Mouse (Mus musculus): ENCODE results near the gene Plxdc1. TPM values are rescaled to one million over a fixed set of nuclear protein-coding genes. Genes with fewer than 3 reads are reported as not detected.

Plxdc1 gene
- polyA plus RNA-seq, 1 experiment from 2014 or later = 0.38 TPM

DNA sequence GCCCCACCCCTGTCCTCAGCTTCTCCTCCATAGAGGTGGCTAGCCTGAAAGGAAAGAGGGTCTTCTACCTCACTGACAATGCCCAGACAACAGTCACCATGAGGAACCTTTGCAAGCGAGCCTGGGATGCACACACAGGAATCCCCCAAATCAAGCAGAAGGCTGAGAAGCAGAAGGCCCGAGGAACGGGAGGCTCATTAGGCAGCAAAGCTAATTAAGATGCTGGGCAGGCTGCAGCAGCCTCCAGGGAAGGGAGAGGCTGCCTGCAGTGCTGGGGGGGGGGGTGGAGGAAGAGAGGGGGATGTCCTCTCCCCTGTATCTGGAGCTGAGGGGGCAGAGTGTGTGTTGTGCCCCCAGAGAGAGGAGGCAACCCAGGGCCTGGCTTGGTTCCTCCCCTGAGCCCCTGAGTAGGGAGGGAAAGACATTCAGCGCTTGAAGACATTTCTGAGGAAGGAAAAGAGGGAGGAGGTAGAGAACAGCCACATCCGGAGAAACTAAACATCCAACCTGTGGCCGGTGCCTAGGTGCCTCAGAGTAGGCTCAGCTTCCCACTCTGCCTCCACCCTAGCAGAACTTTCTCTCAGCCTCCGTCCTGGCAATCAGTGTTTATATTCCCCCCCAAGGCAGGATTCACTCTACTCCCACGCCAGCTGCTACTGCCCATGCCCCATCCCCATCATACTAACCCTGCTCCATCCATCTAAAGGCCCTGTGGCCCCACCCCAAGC, 33.8 kb upstream of the Plxdc1 start:
- no peak overlapping the region for H3K9ac ChIP-seq (replicated peaks; ENCODE audit: low read depth, low read length)
- H3K4me1 ChIP-seq (ENCODE audit: control insufficient read depth, insufficient read depth, low read length) = peaks cover 17% of the 10 kb centered on the region; the same call in 1 of the 2 replicates
- 33% methylated on average over 8 of the region's 8 CpGs for WGBS
- peak overlapping the region; percentile 15; the same call in 1 of the 2 replicates for H3K27ac ChIP-seq (ENCODE audit: low read length)
- ATAC-seq (ENCODE audit: insufficient number of reproducible peaks, insufficient read depth, low FRiP score, low read depth) = no peak
- H3K27me3 ChIP-seq (ENCODE audit: control insufficient read depth, insufficient read depth, low read length) = no peaks in the 10 kb centered on the region
- H3K36me3 ChIP-seq (ENCODE audit: control insufficient read depth, insufficient read depth, low read length) = peaks cover 5% of the 10 kb centered on the region; the same call in 1 of the 2 replicates
- H3K4me2 ChIP-seq (replicated peaks; ENCODE audit: low read depth, low read length) = peak overlapping the region; percentile 14; the same call in 1 of the 2 replicates
- no peak overlapping the region for H3K4me3 ChIP-seq (ENCODE audit: low read depth, low read length)
- no peaks in the 10 kb centered on the region for H3K9me3 ChIP-seq (ENCODE audit: control insufficient read depth, low read depth, low read length)

DNA sequence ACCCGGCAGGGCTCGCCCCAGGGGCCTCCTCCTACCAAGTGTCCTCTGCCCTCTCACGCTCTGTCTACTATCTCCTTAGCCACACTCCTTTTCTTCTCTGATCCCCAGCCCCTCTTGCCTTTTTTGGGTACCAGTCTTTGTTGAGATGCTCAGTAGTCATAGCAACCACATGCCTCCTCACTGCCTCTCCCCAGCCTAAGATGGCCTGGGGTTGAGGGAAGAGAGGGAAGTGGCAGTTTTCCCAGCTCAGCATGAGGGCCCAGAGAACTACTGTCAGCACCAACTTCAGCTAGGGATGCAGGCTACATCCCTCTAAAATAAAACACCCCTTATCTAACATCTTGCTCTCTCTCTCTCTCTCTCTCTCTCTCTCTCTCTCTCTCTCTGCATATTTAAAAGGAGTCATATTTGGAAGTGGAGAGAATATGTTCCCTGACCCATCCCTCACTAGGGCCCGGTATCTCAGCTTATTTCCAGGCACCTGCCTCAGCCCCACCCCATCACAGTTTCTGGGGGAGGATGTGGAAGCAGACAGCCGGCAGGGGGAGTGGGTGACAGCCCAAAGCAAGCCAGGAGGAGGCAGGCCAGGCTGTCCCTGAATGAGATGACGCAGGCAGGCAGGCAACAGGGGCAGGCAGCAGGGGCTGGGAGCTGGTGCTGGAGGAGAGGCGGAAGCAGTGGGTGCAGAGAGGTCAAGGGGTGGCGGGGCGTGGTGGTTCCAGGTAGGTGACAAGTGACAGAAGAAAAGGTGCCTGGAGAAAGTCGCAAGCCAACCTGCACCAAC, 32.8 kb upstream of the Plxdc1 start:
- H3K36me3 ChIP-seq (ENCODE audit: control insufficient read depth, insufficient read depth, low read length) = peaks cover 5% of the 10 kb centered on the region; the same call in 1 of the 2 replicates
- no peak overlapping the region for H3K27ac ChIP-seq (ENCODE audit: low read length)
- H3K9ac ChIP-seq (replicated peaks; ENCODE audit: low read depth, low read length) = no peak overlapping the region
- H3K27me3 ChIP-seq (ENCODE audit: control insufficient read depth, insufficient read depth, low read length) = no peaks in the 10 kb centered on the region
- ATAC-seq (ENCODE audit: insufficient number of reproducible peaks, insufficient read depth, low FRiP score, low read depth) = no peak
- H3K4me2 ChIP-seq (replicated peaks; ENCODE audit: low read depth, low read length) = peak overlapping the region; percentile 14; the same call in 1 of the 2 replicates
- peaks cover 17% of the 10 kb centered on the region; the same call in 1 of the 2 replicates for H3K4me1 ChIP-seq (ENCODE audit: control insufficient read depth, insufficient read depth, low read length)
- H3K4me3 ChIP-seq (ENCODE audit: low read depth, low read length) = no peak overlapping the region
- 41% methylated on average over 10 of the region's 10 CpGs for WGBS
- no peaks in the 10 kb centered on the region for H3K9me3 ChIP-seq (ENCODE audit: control insufficient read depth, low read depth, low read length)

- H3K36me3 ChIP-seq (ENCODE audit: control insufficient read depth, insufficient read depth, low read length) = peaks cover 5% of the 10 kb centered on the region; the same call in 1 of the 2 replicates
- no peaks in the 10 kb centered on the region for H3K27me3 ChIP-seq (ENCODE audit: control insufficient read depth, insufficient read depth, low read length)
- H3K9me3 ChIP-seq (ENCODE audit: control insufficient read depth, low read depth, low read length) = no peaks in the 10 kb centered on the region
- H3K4me3 ChIP-seq (ENCODE audit: low read depth, low read length) = no peak overlapping the region
- H3K27ac ChIP-seq (ENCODE audit: low read length) = no peak overlapping the region
- no peak for ATAC-seq (ENCODE audit: insufficient number of reproducible peaks, insufficient read depth, low FRiP score, low read depth)
- peaks cover 17% of the 10 kb centered on the region; the same call in 1 of the 2 replicates for H3K4me1 ChIP-seq (ENCODE audit: control insufficient read depth, insufficient read depth, low read length)
- no peak overlapping the region for H3K9ac ChIP-seq (replicated peaks; ENCODE audit: low read depth, low read length)
- H3K4me2 ChIP-seq (replicated peaks; ENCODE audit: low read depth, low read length) = no peak overlapping the region
- 74% methylated on average over 6 of the region's 6 CpGs for WGBS
These were observed 32.0 kb upstream of the Plxdc1 start for GRCm38 (mm10) chr11:98018222-98018621.

DNA sequence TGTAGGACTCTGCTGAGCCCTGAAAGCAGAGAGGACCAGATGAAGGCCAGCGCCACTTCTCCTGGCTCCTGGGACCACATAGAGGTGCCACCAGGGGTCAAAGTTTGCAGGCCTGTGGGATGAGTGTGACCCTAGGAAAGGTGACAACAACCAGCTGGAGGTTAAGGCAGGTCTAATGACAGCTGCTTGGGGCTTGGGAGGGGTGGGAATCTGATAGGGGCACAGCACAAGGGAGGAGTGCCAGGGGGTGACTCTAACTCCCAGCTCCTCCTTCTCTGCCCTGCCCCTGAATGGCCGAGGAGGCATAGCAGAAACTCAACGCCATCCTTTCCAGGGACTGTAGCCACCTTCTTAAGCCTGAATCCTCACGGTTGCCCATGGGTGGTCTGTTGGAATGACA, 30.6 kb upstream of the Plxdc1 start:
- 73% methylated on average over 4 of the region's 4 CpGs for WGBS
- Histone ChIP-seq H3K4me3 (ENCODE audit: low read depth, low read length) (no peak overlapping the region), H3K9me3 (ENCODE audit: control insufficient read depth, low read depth, low read length) (no peaks in the 10 kb centered on the region), H3K9ac (replicated peaks; ENCODE audit: low read depth, low read length) (no peak overlapping the region), H3K27ac (ENCODE audit: low read length) (no peak overlapping the region), H3K4me1 (ENCODE audit: control insufficient read depth, insufficient read depth, low read length) (peaks cover 17% of the 10 kb centered on the region; the same call in 1 of the 2 replicates), H3K4me2 (replicated peaks; ENCODE audit: low read depth, low read length) (no peak overlapping the region), H3K36me3 (ENCODE audit: control insufficient read depth, insufficient read depth, low read length) (peaks cover 5% of the 10 kb centered on the region; the same call in 1 of the 2 replicates), H3K27me3 (ENCODE audit: control insufficient read depth, insufficient read depth, low read length) (no peaks in the 10 kb centered on the region)
- no peak for ATAC-seq (ENCODE audit: insufficient number of reproducible peaks, insufficient read depth, low FRiP score, low read depth)

DNA sequence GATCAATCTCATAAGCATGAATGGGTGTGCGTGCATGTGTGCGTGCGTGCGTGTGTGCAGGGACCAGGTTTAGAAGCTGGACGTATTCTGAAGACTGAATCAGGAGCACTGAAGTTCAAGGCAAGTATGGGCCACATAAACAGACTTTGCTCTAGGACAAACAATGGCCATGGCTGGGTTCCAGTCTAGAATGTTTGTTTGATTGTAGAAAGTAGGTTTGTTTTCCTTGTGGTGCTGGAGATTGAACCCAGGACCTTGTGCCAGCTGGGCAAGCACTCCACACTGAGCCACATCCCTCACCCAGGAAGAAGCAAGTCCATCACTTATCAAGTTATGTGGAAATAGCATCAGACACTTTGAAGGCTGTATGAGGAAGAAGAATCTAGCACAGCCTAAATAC, 29.9 kb upstream of the Plxdc1 start:
- Histone ChIP-seq H3K36me3 (ENCODE audit: control insufficient read depth, insufficient read depth, low read length) (peaks cover 5% of the 10 kb centered on the region; the same call in 1 of the 2 replicates), H3K4me2 (replicated peaks; ENCODE audit: low read depth, low read length) (no peak overlapping the region), H3K4me3 (ENCODE audit: low read depth, low read length) (no peak overlapping the region), H3K9me3 (ENCODE audit: control insufficient read depth, low read depth, low read length) (no peaks in the 10 kb centered on the region), H3K27ac (ENCODE audit: low read length) (no peak overlapping the region), H3K4me1 (ENCODE audit: control insufficient read depth, insufficient read depth, low read length) (peaks cover 10% of the 10 kb centered on the region; the same call in 1 of the 2 replicates), H3K27me3 (ENCODE audit: control insufficient read depth, insufficient read depth, low read length) (no peaks in the 10 kb centered on the region), H3K9ac (replicated peaks; ENCODE audit: low read depth, low read length) (no peak overlapping the region)
- WGBS = 86% methylated on average over 5 of the region's 5 CpGs
- no peak for ATAC-seq (ENCODE audit: insufficient number of reproducible peaks, insufficient read depth, low FRiP score, low read depth)

DNA sequence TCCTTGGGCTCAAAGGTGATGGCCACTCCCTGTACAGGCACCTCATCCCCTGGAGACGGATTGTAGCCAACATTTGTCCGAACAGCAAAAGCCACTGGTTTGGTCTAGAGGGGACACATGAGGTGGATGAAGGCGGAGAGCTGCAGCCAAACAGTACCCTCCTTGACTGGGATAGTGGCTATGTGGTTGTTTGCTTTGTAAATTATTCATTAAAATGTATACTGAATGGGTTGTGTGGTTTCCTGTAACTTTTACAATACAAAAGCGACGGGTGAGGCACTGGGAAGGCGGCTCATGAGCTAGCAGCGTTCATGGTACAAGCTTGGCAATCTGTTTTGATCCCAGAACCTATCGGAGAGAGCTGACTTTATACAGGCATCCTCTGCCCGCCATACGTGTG, 26.6 kb upstream of the Plxdc1 start:
- no peak overlapping the region for H3K4me3 ChIP-seq (ENCODE audit: low read depth, low read length)
- H3K36me3 ChIP-seq (ENCODE audit: control insufficient read depth, insufficient read depth, low read length) = peaks cover 3% of the 10 kb centered on the region
- no peak overlapping the region for H3K27ac ChIP-seq (ENCODE audit: low read length)
- H3K9me3 ChIP-seq (ENCODE audit: control insufficient read depth, low read depth, low read length) = no peaks in the 10 kb centered on the region
- no peak overlapping the region for H3K4me2 ChIP-seq (replicated peaks; ENCODE audit: low read depth, low read length)
- H3K27me3 ChIP-seq (ENCODE audit: control insufficient read depth, insufficient read depth, low read length) = no peaks in the 10 kb centered on the region
- no peak overlapping the region for H3K9ac ChIP-seq (replicated peaks; ENCODE audit: low read depth, low read length)
- ATAC-seq (ENCODE audit: insufficient number of reproducible peaks, insufficient read depth, low FRiP score, low read depth) = no peak
- no peaks in the 10 kb centered on the region for H3K4me1 ChIP-seq (ENCODE audit: control insufficient read depth, insufficient read depth, low read length)
- WGBS = 85% methylated on average over 10 of the region's 10 CpGs

- Histone ChIP-seq H3K9me3 (ENCODE audit: control insufficient read depth, low read depth, low read length) (no peaks in the 10 kb centered on the region), H3K36me3 (ENCODE audit: control insufficient read depth, insufficient read depth, low read length) (peaks cover 5% of the 10 kb centered on the region), H3K4me3 (ENCODE audit: low read depth, low read length) (no peak overlapping the region), H3K27me3 (ENCODE audit: control insufficient read depth, insufficient read depth, low read length) (no peaks in the 10 kb centered on the region), H3K27ac (ENCODE audit: low read length) (no peak overlapping the region), H3K4me1 (ENCODE audit: control insufficient read depth, insufficient read depth, low read length) (no peaks in the 10 kb centered on the region), H3K4me2 (replicated peaks; ENCODE audit: low read depth, low read length) (no peak overlapping the region), H3K9ac (replicated peaks; ENCODE audit: low read depth, low read length) (no peak overlapping the region)
- 60% methylated on average over 8 of the region's 9 CpGs for WGBS
- ATAC-seq (ENCODE audit: insufficient number of reproducible peaks, insufficient read depth, low FRiP score, low read depth) = no peak
These were observed 25.5 kb upstream of the Plxdc1 start for GRCm38 (mm10) chr11:98011716-98012115.

GRCm38 (mm10) chr11:98008087-98008486, 21.8 kb upstream of the Plxdc1 start:
- Histone ChIP-seq H3K27ac (ENCODE audit: low read length) (no peak overlapping the region), H3K4me3 (ENCODE audit: low read depth, low read length) (no peak overlapping the region), H3K36me3 (ENCODE audit: control insufficient read depth, insufficient read depth, low read length) (peaks cover 9% of the 10 kb centered on the region), H3K27me3 (ENCODE audit: control insufficient read depth, insufficient read depth, low read length) (no peaks in the 10 kb centered on the region), H3K4me1 (ENCODE audit: control insufficient read depth, insufficient read depth, low read length) (peaks cover under 1% of the 10 kb centered on the region; the same call in 1 of the 2 replicates), H3K9ac (replicated peaks; ENCODE audit: low read depth, low read length) (no peak overlapping the region), H3K4me2 (replicated peaks; ENCODE audit: low read depth, low read length) (no peak overlapping the region), H3K9me3 (ENCODE audit: control insufficient read depth, low read depth, low read length) (no peaks in the 10 kb centered on the region)
- 77% methylated on average over 11 of the region's 11 CpGs for WGBS
- ATAC-seq (ENCODE audit: insufficient number of reproducible peaks, insufficient read depth, low FRiP score, low read depth) = no peak
